20 mouse cellular contexts compared by ENCODE assay signal in the genomic region with DNA sequence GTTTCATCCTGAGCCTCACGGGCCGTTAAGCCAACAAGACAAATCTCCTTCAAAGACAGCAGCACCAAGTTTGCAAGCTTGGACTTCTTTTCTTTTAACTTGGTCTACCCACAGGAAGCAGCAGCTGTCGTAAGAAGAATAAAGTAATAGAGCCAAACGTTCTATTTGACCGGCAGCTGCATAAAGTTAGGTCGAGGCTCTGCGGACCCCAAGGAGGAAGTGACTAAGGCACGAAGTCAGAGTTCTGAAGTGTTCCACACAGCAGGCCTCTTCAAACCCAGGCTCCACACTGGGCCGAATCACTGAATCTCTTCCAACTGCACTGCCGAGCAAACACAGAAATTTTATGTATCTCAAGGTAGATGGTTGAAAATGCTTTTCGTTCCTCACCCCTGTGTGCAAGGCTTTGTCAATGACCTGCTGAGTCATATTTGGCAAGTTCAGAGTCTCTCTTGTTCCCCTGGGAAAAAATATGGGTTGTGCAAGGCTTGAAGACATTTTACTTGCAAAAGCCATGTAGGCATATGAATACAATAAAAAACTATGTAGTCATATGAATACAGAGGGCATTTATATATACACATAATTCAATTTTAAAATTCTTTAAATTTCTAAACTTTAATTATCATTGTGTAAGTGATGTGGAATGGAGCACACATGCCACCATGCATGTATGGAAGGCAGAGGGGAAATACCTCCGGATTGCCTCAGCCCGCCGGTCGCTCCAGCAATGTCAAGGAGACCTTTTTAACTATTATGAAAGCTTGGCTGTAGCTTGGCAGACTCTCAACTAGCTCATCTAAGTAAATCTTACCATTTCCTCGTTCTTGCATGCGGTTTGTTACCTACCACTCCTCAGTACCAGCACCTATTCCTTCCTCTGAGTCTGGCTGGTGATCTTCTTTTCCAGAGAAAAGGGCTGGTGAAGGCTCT. TPM values are rescaled to one million over a fixed set of nuclear protein-coding genes. Genes with fewer than 3 reads are reported as not detected.
DNase-seq lines count a peak whose midpoint lies in the region; ATAC-seq and TF ChIP-seq lines count a peak whose summit lies in the region.
"Had no signal": no experiment of that assay in that cellular context is flagged by ENCODE, and none has a peak within 500 bp of the region (broad histone marks: within the 10 kb centered on the region; RNA-seq: fewer than 3 reads in every experiment).

No protein-coding gene starts in this region.

- H3K9ac ChIP-seq in hindbrain, postnatal 0 days (replicated peaks; ENCODE audit: low read length), result no peak overlapping the region
- H3K9ac ChIP-seq: forebrain, embryonic 15.5 days; limb, embryonic 13.5 days; liver, postnatal 0 days had no signal

- no peaks in the 10 kb centered on the region for H3K4me1 ChIP-seq in hindbrain, postnatal 0 days (ENCODE audit: insufficient read depth, low read length)
- H3K4me1 ChIP-seq: forebrain, embryonic 15.5 days; heart, embryonic 10.5 days had no signal

- peak; percentile 2 to 4 for DNase-seq in heart, adult 9 months (ENCODE audit: low spot score in 2 of 2)
- DNase-seq in heart, adult 8-10 months (ENCODE audit: low spot score), result no peak
- peak; percentile 86 for DNase-seq in adipocyte (ENCODE audit: low spot score)
- peak; percentile 20 to 32 for DNase-seq in thymus, postnatal 36 days
- no peak for DNase-seq in hindbrain, postnatal 0 days (ENCODE audit: low spot score)
- DNase-seq in cerebellum, postnatal 25 days, result no peak
- DNase-seq in right cerebral cortex, adult 2 months (ENCODE audit: low spot score in 2 of 2), result no peak
- DNase-seq: cerebellum, adult 9-11 months; heart, postnatal 36 days; liver, postnatal 0 days; right cerebral cortex, postnatal 25 days had no signal

- WGBS in hindbrain, postnatal 0 days, result 87% methylated on average over 17 of the region's 17 CpGs

- no peaks in the 10 kb centered on the region for H3K27me3 ChIP-seq in hindbrain, postnatal 0 days (ENCODE audit: insufficient read depth, low read length)
- H3K27me3 ChIP-seq: forebrain, embryonic 15.5 days; limb, embryonic 13.5 days had no signal

- H3K4me3 ChIP-seq in hindbrain, postnatal 0 days (ENCODE audit: low read length), result no peak overlapping the region
- H3K4me3 ChIP-seq: erythroblast, embryonic 14.5 days; forebrain, embryonic 15.5 days; heart, embryonic 10.5 days; layer of hippocampus, adult 2 months; left cerebral cortex, adult 2 months; limb, embryonic 13.5 days had no signal

- no peak overlapping the region for H3K4me2 ChIP-seq in hindbrain, postnatal 0 days (ENCODE audit: low read depth, low read length)
- H3K4me2 ChIP-seq: forebrain, embryonic 15.5 days; limb, embryonic 13.5 days; midbrain, embryonic 11.5 days had no signal

- H3K36me3 ChIP-seq in hindbrain, postnatal 0 days (ENCODE audit: insufficient read depth, low read length), result no peaks in the 10 kb centered on the region
- H3K36me3 ChIP-seq: forebrain, embryonic 15.5 days; heart, embryonic 10.5 days; limb, embryonic 13.5 days had no signal

- H3K9me3 ChIP-seq in hindbrain, postnatal 0 days (ENCODE audit: low read length), result no peaks in the 10 kb centered on the region
- H3K9me3 ChIP-seq: forebrain, embryonic 15.5 days; heart, embryonic 10.5 days had no signal

- no peak overlapping the region for H3K27ac ChIP-seq in hindbrain, postnatal 0 days
- H3K27ac ChIP-seq: forebrain, embryonic 15.5 days; heart, embryonic 10.5 days; layer of hippocampus, adult 2 months; left cerebral cortex, adult 2 months; limb, embryonic 13.5 days had no signal

- peak; percentile 72 for ATAC-seq in megakaryocyte, adult 5-6 weeks (ENCODE audit: poor library complexity, severe bottlenecking)
- ATAC-seq in hindbrain, postnatal 0 days, result no peak
- ATAC-seq: forebrain, embryonic 15.5 days; liver, postnatal 0 days; Patski had no signal

- no peak for TF ChIP-seq CTCF in hindbrain, postnatal 0 days (IDR thresholded peaks at IDR 0.05; ENCODE audit: low read depth)

RNA-seq across cellular contexts. Expression of gene Sipa1l1, which starts 29.6 kb away (rescaled TPM):
- total RNA-seq in heart, adult 8-10 months (2022), result 10 to 100 TPM in 1 of 4 experiments, 1 to 10 TPM in 3; 8.3 to 11.1 (median 9.4) TPM
- 7.0 and 7.8 TPM in 2 replicates for total RNA-seq in megakaryocyte, adult 5-6 weeks (2015)
- 8.1 and 8.9 TPM in 2 replicates for total RNA-seq in megakaryocyte, adult 5-6 weeks (2017)
- total RNA-seq in hindbrain, postnatal 0 days (2014; rRNA removed), result 22.9 and 24.3 TPM in 2 replicates
- 7.6 and 8.2 TPM in 2 replicates for polyA plus RNA-seq in hindbrain, postnatal 0 days (2015; fragmentation: Nextera tagmentation; extraction: Ambion mirVana)

Comparison
In these comparisons a context has a peak if more than half of its experiments do, and no peak if none do; other contexts are left out.
1. DNase-seq: peak in heart, adult 9 months (2 of 2), adipocyte (single experiment) and thymus, postnatal 36 days (2 of 2); none in heart, adult 8-10 months (single experiment), hindbrain, postnatal 0 days (single experiment), cerebellum, postnatal 25 days (0 of 2) and right cerebral cortex, adult 2 months (0 of 2).